Mouse (Mus musculus) lung, embryonic 14.5 days (tissue): ENCODE measurements around the gene Serpinb1b. TPM values are rescaled to one million over a fixed set of nuclear protein-coding genes. Genes with fewer than 3 reads are reported as not detected.
A peak's percentile ranks its signal among the peaks of the same experiment; 100 is the strongest.

Source experiments
- ATAC-seq: fragments of 200-750 bp; cut with Nextera tagmentation; 2 replicates; pipeline ENCODE4 v1.8.0; 2017; ENCODE audit warnings: mild to moderate bottlenecking, moderate TSS enrichment, moderate library complexity; ENCODE audit not compliant: insufficient read depth
- DNase-seq: peaks from one replicate; pipeline ENCODE4 v3.0.0-alpha.2; 2015
- H3K27ac ChIP-seq: fragments of 300-500 bp; sonication (generic); 2 replicates; pipeline ENCODE4 v1.5.1; 2014; ENCODE audit warnings: low read depth, mild to moderate bottlenecking, moderate library complexity
- H3K27me3 ChIP-seq: fragments of 300-500 bp; sonication (generic); 2 replicates; pipeline ENCODE4 v1.6.1; 2014; ENCODE audit warnings: low read length, control low read depth; ENCODE audit not compliant: insufficient read depth
- H3K36me3 ChIP-seq: fragments of 300-500 bp; sonication (generic); 2 replicates; pipeline ENCODE4 v1.6.1; 2014; ENCODE audit warnings: control low read depth; ENCODE audit not compliant: insufficient read depth
- H3K4me1 ChIP-seq: fragments of 300-500 bp; sonication (generic); 2 replicates; pipeline ENCODE4 v1.6.1; 2014; ENCODE audit warnings: antibody characterized with exemption, control low read depth; ENCODE audit not compliant: insufficient read depth
- H3K4me2 ChIP-seq: fragments of 300-500 bp; sonication (generic); 2 replicates; pipeline ENCODE4 v1.6.1; 2014; ENCODE audit warnings: mild to moderate bottlenecking
- H3K4me3 ChIP-seq: fragments of 300-500 bp; sonication (generic); 2 replicates; pipeline ENCODE4 v1.5.1; 2014; ENCODE audit warnings: low read depth, low read length
- H3K9ac ChIP-seq: fragments of 300-500 bp; sonication (generic); 2 replicates; pipeline ENCODE4 v1.6.1; 2014
- H3K9me3 ChIP-seq: fragments of 300-500 bp; sonication (generic); 2 replicates; pipeline ENCODE4 v1.6.1; 2016; ENCODE audit warnings: low read depth, low read length, control low read depth
- CTCF ChIP-seq: IDR thresholded peaks from 2 replicates; pipeline ENCODE4 v1.5.1; 2016; ENCODE audit warnings: antibody characterized with exemption, low read depth
- WGBS: fragments of 180-500 bp; shearing (Covaris S2); extraction: QIAGEN DNeasy Blood & Tissue Kit; methylation state at CpG from one replicate; pipeline ENCODE4 v1.1.7; 2014; 5-methylcytosine and 5-hydroxymethylcytosine counted together
- polyA plus RNA-seq: library from polyadenylated mRNA; unstranded; fragments of >200 nt; fragmentation: Nextera tagmentation; extraction: Ambion mirVana; gene quantifications from 2 replicates; pipeline ENCODE4 v1.2.1, GENCODE M21; 2014

Serpinb1b gene
- polyA plus RNA-seq, 1 experiment from 2014 or later: 0.37 TPM

GRCm38 (mm10) chr13:33051697-33052096 lies 26.7 kb upstream of the Serpinb1b start:
- no peak for ATAC-seq
- H3K9me3 ChIP-seq: no peaks in the 10 kb centered on the region
- H3K9ac ChIP-seq: no peak overlapping the region
- H3K4me1 ChIP-seq: no peaks in the 10 kb centered on the region
- no peaks in the 10 kb centered on the region for H3K27me3 ChIP-seq
- no peak overlapping the region for H3K27ac ChIP-seq
- no peak for DNase-seq
- no peak for TF ChIP-seq CTCF
- 37% methylated on average over 3 of the region's 3 CpGs for WGBS
- no peak overlapping the region for H3K4me3 ChIP-seq
- no peak overlapping the region for H3K4me2 ChIP-seq
- no peaks in the 10 kb centered on the region for H3K36me3 ChIP-seq

GRCm38 (mm10) chr13:33063048-33063447 lies 15.3 kb upstream of the Serpinb1b start:
- H3K27me3 ChIP-seq: no peaks in the 10 kb centered on the region
- H3K4me3 ChIP-seq: no peak overlapping the region
- ATAC-seq (no peak), DNase-seq (no peak)
- no peak overlapping the region for H3K9ac ChIP-seq
- H3K36me3 ChIP-seq: no peaks in the 10 kb centered on the region
- no peak overlapping the region for H3K4me2 ChIP-seq
- no peaks in the 10 kb centered on the region for H3K9me3 ChIP-seq
- no peaks in the 10 kb centered on the region for H3K4me1 ChIP-seq
- TF ChIP-seq CTCF: no peak
- 27% methylated on average over 1 of the region's 1 CpGs for WGBS
- H3K27ac ChIP-seq: no peak overlapping the region

- H3K4me1 ChIP-seq: no peaks in the 10 kb centered on the region
- H3K27ac ChIP-seq: 0 out of 2 replicates have a peak overlapping the region, but pooled peaks have one; percentile 4
- no peak for TF ChIP-seq CTCF
- H3K9me3 ChIP-seq: no peaks in the 10 kb centered on the region
- H3K4me2 ChIP-seq: no peak overlapping the region
- DNase-seq (no peak), ATAC-seq (no peak)
- no peaks in the 10 kb centered on the region for H3K36me3 ChIP-seq
- H3K27me3 ChIP-seq: no peaks in the 10 kb centered on the region
- no peak overlapping the region for H3K4me3 ChIP-seq
- 60% methylated on average over 1 of the region's 1 CpGs for WGBS
- no peak overlapping the region for H3K9ac ChIP-seq
Measured at GRCm38 (mm10) chr13:33067387-33067977, 10.9 kb upstream of the Serpinb1b start.

GRCm38 (mm10) chr13:33068164-33068563 lies 10.2 kb upstream of the Serpinb1b start:
- DNase-seq: no peak
- H3K4me3 ChIP-seq: no peak overlapping the region
- H3K4me2 ChIP-seq: no peak overlapping the region
- 84% methylated on average over 3 of the region's 3 CpGs for WGBS
- no peak for ATAC-seq
- no peak overlapping the region for H3K9ac ChIP-seq
- H3K27ac ChIP-seq: no peak overlapping the region
- TF ChIP-seq CTCF: no peak
- no peaks in the 10 kb centered on the region for H3K36me3 ChIP-seq
- H3K9me3 ChIP-seq: no peaks in the 10 kb centered on the region
- H3K27me3 ChIP-seq: no peaks in the 10 kb centered on the region
- H3K4me1 ChIP-seq: no peaks in the 10 kb centered on the region

- H3K9ac ChIP-seq: no peak overlapping the region
- no peak overlapping the region for H3K27ac ChIP-seq
- ATAC-seq (no peak), DNase-seq (no peak)
- TF ChIP-seq CTCF: no peak
- WGBS: 60% methylated on average over 5 of the region's 5 CpGs
- no peaks in the 10 kb centered on the region for H3K9me3 ChIP-seq
- H3K4me1 ChIP-seq: no peaks in the 10 kb centered on the region
- no peaks in the 10 kb centered on the region for H3K36me3 ChIP-seq
- H3K4me3 ChIP-seq: no peak overlapping the region
- H3K27me3 ChIP-seq: no peaks in the 10 kb centered on the region
- no peak overlapping the region for H3K4me2 ChIP-seq
Measured at GRCm38 (mm10) chr13:33071776-33072175, 6.6 kb upstream of the Serpinb1b start.

GRCm38 (mm10) chr13:33074029-33074428 lies 4.3 kb upstream of the Serpinb1b start:
- H3K36me3 ChIP-seq: no peaks in the 10 kb centered on the region
- peak; percentile 71 for TF ChIP-seq CTCF
- H3K4me3 ChIP-seq: no peak overlapping the region
- DNase-seq (peak; percentile 77), ATAC-seq (peak; percentile 87)
- H3K27me3 ChIP-seq: no peaks in the 10 kb centered on the region
- H3K27ac ChIP-seq: no peak overlapping the region
- no peak overlapping the region for H3K9ac ChIP-seq
- H3K9me3 ChIP-seq: no peaks in the 10 kb centered on the region
- no peaks in the 10 kb centered on the region for H3K4me1 ChIP-seq
- H3K4me2 ChIP-seq: no peak overlapping the region

- no peak overlapping the region for H3K4me2 ChIP-seq
- TF ChIP-seq CTCF: no peak
- no peak for DNase-seq
- H3K27me3 ChIP-seq: no peaks in the 10 kb centered on the region
- H3K9ac ChIP-seq: no peak overlapping the region; the same call in 1 of the 2 replicates
- WGBS: 55% methylated on average over 3 of the region's 3 CpGs
- no peak for ATAC-seq
- H3K27ac ChIP-seq: no peak overlapping the region
- no peak overlapping the region for H3K4me3 ChIP-seq
- H3K4me1 ChIP-seq: no peaks in the 10 kb centered on the region
- no peaks in the 10 kb centered on the region for H3K36me3 ChIP-seq
- no peaks in the 10 kb centered on the region for H3K9me3 ChIP-seq
Measured at GRCm38 (mm10) chr13:33076247-33076646, 2.1 kb upstream of the Serpinb1b start.
